Mouse (Mus musculus) midbrain, embryonic 15.5 days (tissue): ENCODE data around the gene Syn3. TPM values are rescaled to one million over a fixed set of nuclear protein-coding genes. Genes with fewer than 3 reads are reported as not detected.
A peak's percentile ranks its signal among the peaks of the same experiment; 100 is the strongest.

Experiments
- ATAC-seq: fragments of 200-750 bp; cut with Nextera tagmentation; replicated peaks from 2 replicates; pipeline ENCODE4 v1.8.0; 2017; ENCODE audit warnings: moderate TSS enrichment
- H3K27ac ChIP-seq: fragments of 300-500 bp; sonication (generic); 2 replicates; pipeline ENCODE4 v1.5.1; 2015; ENCODE audit warnings: mild to moderate bottlenecking, inconsistent platforms
- H3K27me3 ChIP-seq: fragments of 300-500 bp; sonication (generic); replicated peaks from 2 replicates; pipeline ENCODE4 v1.6.1; 2015; ENCODE audit warnings: inconsistent platforms
- H3K36me3 ChIP-seq: fragments of 300-500 bp; sonication (generic); replicated peaks from 2 replicates; pipeline ENCODE4 v1.6.1; 2015; ENCODE audit warnings: inconsistent platforms
- H3K4me1 ChIP-seq: fragments of 300-500 bp; sonication (generic); 2 replicates; pipeline ENCODE4 v1.6.1; 2015; ENCODE audit warnings: inconsistent platforms
- H3K4me2 ChIP-seq: fragments of 300-500 bp; sonication (generic); 2 replicates; pipeline ENCODE4 v1.6.1; 2015; ENCODE audit warnings: inconsistent platforms, mild to moderate bottlenecking, moderate library complexity
- H3K4me3 ChIP-seq: fragments of 300-500 bp; sonication (generic); 2 replicates; pipeline ENCODE4 v1.5.1; 2015; ENCODE audit warnings: mild to moderate bottlenecking, inconsistent platforms
- H3K9ac ChIP-seq: fragments of 300-500 bp; sonication (generic); 2 replicates; pipeline ENCODE4 v1.6.1; 2015; ENCODE audit warnings: mild to moderate bottlenecking, inconsistent platforms
- H3K9me3 ChIP-seq: fragments of 300-500 bp; sonication (generic); 2 replicates; pipeline ENCODE4 v1.6.1; 2016; ENCODE audit warnings: inconsistent platforms
- WGBS: fragments of 180-500 bp; shearing (Covaris S2); methylation state at CpG from one replicate; pipeline ENCODE4 v1.1.7; 2015; ENCODE audit warnings: mixed read lengths; 5-methylcytosine and 5-hydroxymethylcytosine counted together
- polyA plus RNA-seq: library from polyadenylated mRNA; unstranded; fragments of >200 nt; fragmentation: Nextera tagmentation; extraction: Ambion mirVana; gene quantifications from 2 replicates; pipeline ENCODE4 v1.2.1, GENCODE M21; 2015

Gene Syn3
- polyA plus RNA-seq, 1 experiment from 2014 or later, result 31.7 TPM

DNA sequence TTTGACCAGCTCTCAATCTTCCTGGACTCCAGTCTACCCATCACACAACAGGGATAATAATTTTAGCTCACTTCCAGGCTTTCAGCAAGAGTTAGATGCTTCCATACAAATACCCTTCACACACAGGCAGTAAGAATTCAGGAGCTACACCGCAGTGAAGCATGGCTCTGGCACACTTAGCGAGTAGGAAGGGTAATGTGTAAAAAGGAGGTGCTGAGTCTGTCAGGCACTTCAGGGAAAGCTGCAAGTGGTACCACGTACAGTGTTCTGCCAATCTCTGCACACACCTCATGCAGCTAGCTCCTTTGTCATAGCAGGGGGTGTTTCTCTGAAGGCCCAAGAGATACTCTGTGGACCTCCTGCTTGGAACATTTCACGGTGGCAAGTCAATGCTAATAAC is 12.7 kb downstream of the Syn3 start:
- Histone ChIP-seq H3K27ac (no peak overlapping the region), H3K9me3 (no peaks in the 10 kb centered on the region), H3K4me2 (no peak overlapping the region), H3K9ac (no peak overlapping the region), H3K36me3 (no peaks in the 10 kb centered on the region), H3K4me1 (peaks cover 23% of the 10 kb centered on the region), H3K27me3 (no peaks in the 10 kb centered on the region), H3K4me3 (no peak overlapping the region)
- 46% methylated on average over 4 of the region's 4 CpGs for WGBS
- no peak for ATAC-seq

DNA sequence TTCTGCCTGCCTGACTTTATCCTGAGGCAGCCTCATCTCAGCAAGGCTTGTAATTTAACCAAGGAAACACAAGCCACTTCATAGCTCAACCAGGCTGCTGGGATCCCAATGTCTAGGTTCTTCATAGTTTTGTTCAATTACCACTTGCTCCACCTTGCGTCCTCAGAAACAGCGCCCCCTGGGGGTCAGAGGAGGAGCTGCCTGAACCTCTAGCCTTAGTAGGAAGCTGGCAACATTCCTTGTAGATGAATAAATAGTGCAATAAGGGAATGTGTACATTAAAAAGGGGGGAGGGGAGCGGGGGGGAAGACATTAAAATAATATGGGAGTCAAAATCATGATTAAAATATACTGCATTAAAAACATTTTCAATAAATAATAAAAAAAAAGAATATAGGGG is 14.7 kb downstream of the Syn3 start:
- no peaks in the 10 kb centered on the region for H3K36me3 ChIP-seq
- no peaks in the 10 kb centered on the region for H3K9me3 ChIP-seq
- H3K4me3 ChIP-seq, result no peak overlapping the region
- no peak overlapping the region for H3K9ac ChIP-seq
- H3K27ac ChIP-seq, result no peak overlapping the region
- H3K27me3 ChIP-seq, result no peaks in the 10 kb centered on the region
- H3K4me2 ChIP-seq, result no peak overlapping the region
- H3K4me1 ChIP-seq, result 0 out of 2 replicates have a peak, but pooled peaks cover 3% of the 10 kb centered on the region
- WGBS, result 26% methylated on average over 3 of the region's 3 CpGs
- no peak for ATAC-seq

DNA sequence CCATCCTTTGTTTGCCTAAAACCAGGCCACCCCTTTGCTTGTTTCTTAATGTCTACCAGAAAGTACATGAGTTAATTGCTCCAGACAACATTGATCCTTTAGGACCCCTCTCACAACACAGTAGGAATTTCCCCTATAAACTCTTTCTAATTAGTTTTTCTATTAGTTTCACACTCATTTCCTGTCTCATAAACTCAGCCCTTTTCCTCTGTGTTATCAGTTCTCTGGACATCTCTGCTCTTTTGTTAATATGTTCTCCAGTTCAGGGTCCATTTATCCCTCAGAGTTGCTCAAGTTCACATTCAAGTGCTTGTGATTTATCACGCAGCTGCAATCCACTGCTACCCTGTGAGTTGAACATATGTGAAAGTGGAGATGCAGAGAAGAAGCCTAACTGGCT is 16.2 kb downstream of the Syn3 start:
- ATAC-seq, result no peak
- no peaks in the 10 kb centered on the region for H3K27me3 ChIP-seq
- no peaks in the 10 kb centered on the region for H3K9me3 ChIP-seq
- no peak overlapping the region for H3K4me3 ChIP-seq
- WGBS, result 81% methylated on average over 1 of the region's 1 CpGs
- H3K4me2 ChIP-seq, result no peak overlapping the region
- H3K36me3 ChIP-seq, result no peaks in the 10 kb centered on the region
- H3K4me1 ChIP-seq, result no peaks in the 10 kb centered on the region
- H3K9ac ChIP-seq, result no peak overlapping the region
- no peak overlapping the region for H3K27ac ChIP-seq

DNA sequence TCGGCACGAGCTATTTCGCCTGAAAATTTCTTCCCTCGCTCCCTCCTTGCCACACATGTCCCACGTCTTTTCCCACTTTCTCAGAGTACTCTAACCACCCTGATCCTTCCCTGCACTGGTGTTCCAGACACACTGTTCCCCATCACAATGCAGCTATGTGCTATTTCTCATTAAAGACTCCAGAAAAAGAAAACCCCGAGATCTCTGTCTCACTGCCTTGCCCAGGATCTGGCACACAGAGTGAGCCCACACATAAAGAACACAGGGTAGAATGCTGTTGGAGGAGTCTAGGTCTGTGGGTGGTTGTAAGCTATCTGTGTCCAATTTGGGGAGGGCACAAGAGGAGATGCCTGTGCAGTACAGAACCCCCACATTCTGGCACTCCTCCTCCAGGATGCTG is 18.0 kb downstream of the Syn3 start:
- Histone ChIP-seq H3K9ac (no peak overlapping the region), H3K27ac (no peak overlapping the region), H3K4me1 (no peaks in the 10 kb centered on the region), H3K36me3 (0 out of 2 replicates have a peak, but pooled peaks cover 4% of the 10 kb centered on the region), H3K27me3 (no peaks in the 10 kb centered on the region), H3K4me3 (no peak overlapping the region), H3K4me2 (no peak overlapping the region), H3K9me3 (no peaks in the 10 kb centered on the region)
- 94% methylated on average over 6 of the region's 6 CpGs for WGBS
- no peak; the same call in 1 of the 2 replicates for ATAC-seq

DNA sequence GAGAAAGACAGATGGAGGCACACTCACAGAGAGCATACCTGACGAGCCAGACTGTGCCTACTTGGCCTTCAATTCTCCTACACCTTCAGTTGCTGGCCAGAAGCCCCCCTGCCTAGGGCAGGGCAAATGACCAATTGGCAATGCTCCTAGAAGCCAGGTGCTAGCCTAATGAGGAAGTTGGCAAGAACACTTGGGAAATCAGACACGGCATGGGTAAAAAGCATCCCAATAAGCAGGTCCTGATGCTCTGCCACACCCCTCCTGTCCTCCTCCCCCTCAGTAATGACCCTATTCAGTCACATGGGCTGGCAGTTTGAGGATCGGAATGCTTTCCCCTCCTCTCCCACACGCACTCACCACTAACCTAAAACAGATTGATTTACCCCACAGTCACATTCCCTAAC is 19.0 kb downstream of the Syn3 start:
- Histone ChIP-seq H3K4me1 (no peaks in the 10 kb centered on the region), H3K27me3 (no peaks in the 10 kb centered on the region), H3K36me3 (0 out of 2 replicates have a peak, but pooled peaks cover 4% of the 10 kb centered on the region), H3K27ac (no peak overlapping the region), H3K4me2 (no peak overlapping the region), H3K4me3 (no peak overlapping the region), H3K9ac (no peak overlapping the region), H3K9me3 (no peaks in the 10 kb centered on the region)
- no peak for ATAC-seq
- WGBS, result 72% methylated on average over 4 of the region's 4 CpGs

DNA sequence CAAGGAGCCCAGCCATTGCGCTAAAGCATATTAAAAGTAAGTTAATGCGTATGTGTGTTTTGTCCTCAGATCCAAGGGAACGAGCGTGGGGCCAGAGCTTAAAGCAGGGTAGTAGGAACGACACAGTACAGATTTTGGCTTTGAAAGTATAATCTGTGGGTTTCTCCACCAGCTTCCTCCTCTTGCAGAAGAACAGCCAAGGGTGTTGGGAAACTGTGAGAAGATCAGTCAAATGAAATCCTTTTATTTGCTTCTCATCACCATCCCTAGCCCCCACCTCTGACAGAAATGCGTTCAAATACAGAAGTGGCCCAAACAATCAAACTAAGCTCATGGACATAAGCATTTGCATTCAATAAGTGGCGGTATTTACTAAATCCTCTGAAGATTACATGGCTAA is 22.0 kb downstream of the Syn3 start:
- H3K27ac ChIP-seq, result no peak overlapping the region
- ATAC-seq, result no peak
- no peaks in the 10 kb centered on the region for H3K9me3 ChIP-seq
- H3K9ac ChIP-seq, result no peak overlapping the region
- no peaks in the 10 kb centered on the region for H3K4me1 ChIP-seq
- H3K36me3 ChIP-seq, result 0 out of 2 replicates have a peak, but pooled peaks cover 4% of the 10 kb centered on the region
- no peak overlapping the region for H3K4me3 ChIP-seq
- H3K4me2 ChIP-seq, result no peak overlapping the region
- 70% methylated on average over 7 of the region's 7 CpGs for WGBS
- no peaks in the 10 kb centered on the region for H3K27me3 ChIP-seq

DNA sequence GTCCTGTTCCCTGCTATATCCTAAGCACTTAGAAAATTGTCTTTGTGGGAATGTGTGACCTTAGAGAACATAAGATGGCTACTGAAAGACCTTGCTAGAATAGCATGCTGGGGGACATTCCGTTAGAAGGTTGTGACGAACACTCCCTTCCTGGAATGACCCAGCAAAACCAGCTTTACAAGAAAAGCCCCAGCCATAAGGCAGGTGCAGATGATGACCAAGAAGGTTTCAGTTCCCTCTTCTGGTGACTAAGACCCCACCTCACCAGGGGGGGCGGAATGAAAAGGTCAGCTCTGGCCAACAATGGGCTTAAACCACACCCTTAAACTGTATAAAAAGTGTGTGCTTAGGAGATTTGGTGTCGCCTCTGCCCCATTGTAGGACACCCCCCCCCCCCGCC is 23.4 kb downstream of the Syn3 start:
- H3K9me3 ChIP-seq, result no peaks in the 10 kb centered on the region
- H3K9ac ChIP-seq, result no peak overlapping the region
- H3K36me3 ChIP-seq, result 0 out of 2 replicates have a peak, but pooled peaks cover 4% of the 10 kb centered on the region
- H3K4me2 ChIP-seq, result no peak overlapping the region
- WGBS, result 88% methylated on average over 5 of the region's 5 CpGs
- H3K27ac ChIP-seq, result no peak overlapping the region
- ATAC-seq, result no peak
- H3K27me3 ChIP-seq, result no peaks in the 10 kb centered on the region
- no peak overlapping the region for H3K4me3 ChIP-seq
- no peaks in the 10 kb centered on the region for H3K4me1 ChIP-seq

DNA sequence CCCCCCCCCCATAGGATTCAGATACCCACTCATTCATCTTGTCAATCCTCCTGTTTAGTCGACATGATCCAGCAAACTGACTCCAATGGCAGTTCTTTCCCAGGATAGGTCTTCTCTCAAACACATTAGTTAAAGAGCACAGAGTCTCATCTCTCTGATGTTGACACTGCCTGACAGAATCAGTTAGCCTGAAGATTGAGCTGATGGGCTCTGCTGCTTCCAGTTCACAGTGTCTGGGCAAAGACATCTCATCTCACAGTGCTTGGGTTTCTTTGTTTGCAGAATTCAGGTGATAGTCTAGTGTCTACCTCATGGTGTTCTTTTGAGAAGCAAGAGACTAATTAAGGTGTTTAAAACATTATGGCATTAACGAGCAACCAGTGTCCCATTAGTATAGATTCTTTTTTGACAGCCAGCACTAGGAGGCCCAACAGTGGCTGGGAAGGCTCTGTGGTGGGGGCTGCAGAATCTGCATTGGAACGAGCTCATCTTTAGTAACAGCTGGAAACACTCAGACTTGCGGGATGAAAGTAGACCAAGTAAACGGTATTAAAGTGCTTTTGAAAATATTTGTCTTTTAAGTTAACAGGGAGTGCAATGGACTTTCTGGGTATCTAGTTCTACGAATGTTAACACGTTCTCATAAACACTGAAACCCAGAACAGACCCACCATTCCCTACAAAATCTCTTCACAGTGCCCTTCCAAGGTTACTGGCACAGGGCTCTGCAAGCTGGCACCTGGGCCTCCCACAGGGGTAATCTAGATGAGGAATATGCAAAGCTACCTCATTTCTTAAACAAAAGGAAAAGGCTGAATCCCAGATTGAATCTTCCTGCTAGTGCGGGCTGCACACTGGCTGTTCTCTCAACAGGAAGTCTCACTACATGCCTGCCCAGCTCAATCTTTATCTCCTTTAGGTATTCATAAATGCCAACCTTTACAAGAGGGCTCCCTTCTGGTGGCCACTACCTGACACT is 24.2 kb downstream of the Syn3 start:
- no peak overlapping the region for H3K4me2 ChIP-seq
- 0 out of 2 replicates have a peak, but pooled peaks cover 4% of the 10 kb centered on the region for H3K36me3 ChIP-seq
- no peak overlapping the region for H3K9ac ChIP-seq
- no peak for ATAC-seq
- 78% methylated on average over 8 of the region's 8 CpGs for WGBS
- no peak overlapping the region for H3K4me3 ChIP-seq
- no peaks in the 10 kb centered on the region for H3K9me3 ChIP-seq
- H3K27ac ChIP-seq, result no peak overlapping the region
- no peaks in the 10 kb centered on the region for H3K27me3 ChIP-seq
- no peaks in the 10 kb centered on the region for H3K4me1 ChIP-seq

DNA sequence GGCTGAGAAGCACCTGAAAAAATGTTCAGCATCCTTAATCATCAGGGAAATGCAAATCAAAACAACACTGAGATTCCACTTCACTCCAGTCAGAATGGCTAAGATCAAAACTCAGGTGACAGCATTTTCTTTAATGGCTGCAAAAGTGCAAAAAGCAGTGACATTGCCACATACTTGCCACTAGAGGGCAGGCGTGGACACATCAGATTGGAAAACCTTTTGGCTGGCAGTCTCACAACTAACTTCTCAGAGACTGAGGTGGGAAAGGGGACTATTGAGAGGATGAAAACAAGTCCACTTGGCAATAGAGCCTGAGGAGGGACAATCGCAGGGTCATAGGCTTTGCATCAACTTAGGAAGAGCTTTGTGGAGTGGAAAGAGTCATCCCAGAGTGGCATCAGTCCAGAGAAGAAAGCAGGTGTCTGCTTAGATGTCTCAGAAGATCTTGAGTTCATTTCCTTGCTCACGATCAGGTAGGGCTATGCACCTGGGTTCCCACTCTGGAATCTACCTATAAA is 25.0 kb downstream of the Syn3 start:
- WGBS, result 45% methylated on average over 3 of the region's 3 CpGs
- no peak overlapping the region for H3K9ac ChIP-seq
- ATAC-seq, result peak; percentile 60; the same call in 1 of the 2 replicates
- H3K4me3 ChIP-seq, result no peak overlapping the region
- H3K4me2 ChIP-seq, result no peak overlapping the region
- no peaks in the 10 kb centered on the region for H3K9me3 ChIP-seq
- no peaks in the 10 kb centered on the region for H3K4me1 ChIP-seq
- no peaks in the 10 kb centered on the region for H3K27me3 ChIP-seq
- H3K36me3 ChIP-seq, result 0 out of 2 replicates have a peak, but pooled peaks cover 4% of the 10 kb centered on the region
- H3K27ac ChIP-seq, result no peak overlapping the region

DNA sequence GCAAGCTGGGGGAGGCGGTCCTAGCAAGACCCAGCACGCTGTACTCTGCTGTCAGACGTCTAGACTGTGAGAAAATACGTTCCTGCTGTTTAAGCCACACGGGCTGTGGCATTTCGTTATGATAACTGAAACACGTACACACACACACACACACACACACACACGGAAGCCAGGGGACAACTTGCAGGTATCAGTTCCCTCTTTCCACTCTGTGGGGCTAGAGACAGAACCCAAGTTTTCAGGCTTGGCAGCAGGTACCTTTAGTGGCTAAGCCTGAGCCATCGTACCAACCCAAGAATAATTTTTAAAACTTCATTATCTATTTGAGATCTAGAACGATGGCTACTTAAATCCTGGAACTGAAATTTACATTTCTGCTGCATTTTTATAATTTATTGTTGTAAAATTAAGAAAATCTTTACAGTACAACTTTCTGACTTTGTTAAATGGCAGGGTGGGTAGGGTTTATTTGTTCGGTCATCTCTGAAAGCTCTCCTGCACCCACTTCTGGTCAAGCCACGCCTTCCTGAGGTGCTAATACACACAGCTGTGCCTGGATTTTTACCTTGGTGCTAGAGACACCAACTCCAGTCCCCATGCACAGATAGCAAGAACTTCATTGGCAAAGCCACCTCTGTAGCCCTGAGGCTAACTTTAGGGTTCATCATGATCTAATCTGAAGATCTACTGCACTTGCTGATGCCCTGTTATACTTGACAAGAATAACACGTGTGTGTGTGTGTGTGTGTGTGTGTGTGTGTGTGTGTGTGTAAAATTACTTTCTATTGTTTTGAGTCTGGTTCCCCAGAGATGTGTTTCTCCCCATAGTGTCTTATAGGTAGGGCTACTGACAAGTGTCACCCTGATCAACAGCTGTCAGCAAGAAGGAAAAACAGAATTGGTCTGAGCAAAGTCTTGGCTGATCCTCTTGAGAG is 29.8 kb downstream of the Syn3 start:
- no peaks in the 10 kb centered on the region for H3K9me3 ChIP-seq
- no peak overlapping the region for H3K9ac ChIP-seq
- H3K27ac ChIP-seq, result no peak overlapping the region
- H3K36me3 ChIP-seq, result 0 out of 2 replicates have a peak, but pooled peaks cover 5% of the 10 kb centered on the region
- 86% methylated on average over 13 of the region's 13 CpGs for WGBS
- ATAC-seq, result no peak
- no peaks in the 10 kb centered on the region for H3K27me3 ChIP-seq
- no peak overlapping the region for H3K4me3 ChIP-seq
- no peaks in the 10 kb centered on the region for H3K4me1 ChIP-seq
- no peak overlapping the region for H3K4me2 ChIP-seq

DNA sequence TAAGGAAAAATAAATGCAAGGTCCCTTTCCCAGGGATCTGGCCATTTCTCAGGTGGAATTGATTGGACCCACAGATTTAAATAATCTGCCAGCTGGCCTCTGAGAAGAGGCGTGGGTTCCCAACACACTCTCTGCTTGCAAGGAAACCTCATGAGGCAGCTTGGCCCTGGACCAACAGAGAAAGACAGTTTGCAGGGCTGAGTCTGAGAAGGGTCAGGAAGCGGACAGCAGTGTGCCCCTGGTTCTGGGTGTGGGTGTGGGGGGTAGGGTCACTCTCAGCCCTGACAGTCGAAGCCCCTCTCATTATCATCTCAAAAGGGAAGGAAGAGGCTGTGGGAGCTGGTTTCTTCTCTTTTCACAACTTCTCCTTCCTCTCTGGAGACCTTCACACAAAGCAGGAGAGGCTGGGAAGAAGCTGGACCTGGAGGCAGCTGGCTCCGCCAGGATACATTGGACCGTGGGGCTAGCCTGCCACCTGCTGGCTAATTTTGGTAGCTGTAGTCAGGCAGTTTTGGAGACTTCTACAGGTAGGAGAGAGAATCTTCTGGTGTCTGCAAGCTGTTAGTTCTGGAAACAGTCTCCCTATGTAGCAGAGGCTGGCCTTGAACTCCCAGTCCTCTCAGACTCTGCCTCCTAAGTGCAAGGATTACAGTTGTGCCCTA is 35.0 kb downstream of the Syn3 start:
- H3K9me3 ChIP-seq, result no peaks in the 10 kb centered on the region
- no peaks in the 10 kb centered on the region for H3K27me3 ChIP-seq
- H3K36me3 ChIP-seq, result peaks cover 13% of the 10 kb centered on the region
- peak; percentile 92 for ATAC-seq
- WGBS, result 20% methylated on average over 5 of the region's 5 CpGs
- no peak overlapping the region for H3K9ac ChIP-seq
- H3K4me1 ChIP-seq, result peaks cover 5% of the 10 kb centered on the region
- no peak overlapping the region for H3K4me3 ChIP-seq
- H3K27ac ChIP-seq, result no peak overlapping the region
- no peak overlapping the region for H3K4me2 ChIP-seq
